Mouse (Mus musculus): ENCODE results near the gene Htra3.

Htra3 gene

GRCm38 (mm10) chr5:35679256-35680155, at the start of gene Htra3:
Htra3 (minus strand) TSS chr5:35679782.
- no peak for DNase-seq (ENCODE audit: low read depth)

GRCm38 (mm10) chr5:35728957-35729460, 49.4 kb upstream of the Htra3 start:
- DNase-seq (ENCODE audit: low read depth), result no peak

DNA sequence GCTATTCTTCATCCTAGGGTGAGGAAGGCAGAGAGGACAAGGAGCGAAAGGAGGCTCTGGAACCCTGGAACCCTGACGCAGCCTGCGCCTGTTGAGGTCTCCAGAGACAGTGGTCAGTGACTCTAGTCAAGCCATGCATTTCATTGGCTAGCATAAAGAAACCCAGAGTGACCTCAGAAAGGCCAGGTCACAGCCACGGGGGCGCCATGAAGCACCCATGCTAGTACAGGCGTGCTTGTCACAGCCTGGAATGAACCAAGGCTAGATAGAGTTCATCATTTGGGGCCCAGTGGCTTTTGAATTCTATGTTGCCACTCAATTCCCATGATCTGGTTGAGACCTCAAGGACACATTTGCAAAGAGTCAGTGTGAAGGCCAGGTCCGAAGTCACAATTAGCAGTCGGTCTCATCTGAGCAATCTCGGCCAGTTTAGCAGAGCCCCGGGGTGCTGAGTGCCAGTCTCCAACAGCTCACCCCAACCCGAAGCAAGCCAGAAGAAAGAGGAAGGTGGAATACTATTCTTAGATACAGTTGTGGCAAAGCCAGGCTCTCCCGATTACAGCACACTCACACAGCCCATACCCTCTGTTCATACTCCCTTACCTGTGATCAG, 48.9 kb upstream of the Htra3 start:
- DNase-seq (ENCODE audit: low read depth), result no peak

DNA sequence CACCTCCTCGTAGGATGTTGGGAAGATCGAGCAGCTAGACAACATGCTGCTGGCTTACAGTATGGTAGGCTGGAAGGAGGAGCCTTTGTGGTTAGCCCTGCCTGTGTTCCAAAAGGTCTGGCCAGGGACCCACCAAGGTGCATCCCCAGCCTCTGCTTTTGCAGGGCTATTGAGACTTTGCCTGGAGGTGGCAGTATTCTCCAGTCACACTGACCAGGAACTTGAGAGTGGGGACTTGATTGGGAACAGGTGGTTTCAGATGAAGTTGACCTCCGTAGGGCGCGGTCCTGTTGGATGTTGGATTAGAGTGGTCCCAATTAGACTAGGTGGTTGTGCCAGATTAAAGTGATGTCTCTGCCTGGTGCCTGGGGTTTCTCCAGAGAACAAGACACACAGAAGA, 47.9 kb upstream of the Htra3 start:
- DNase-seq (ENCODE audit: low read depth), result no peak

- DNase-seq (ENCODE audit: low read depth), result no peak
Measured at GRCm38 (mm10) chr5:35725840-35726239, 46.3 kb upstream of the Htra3 start.

DNA sequence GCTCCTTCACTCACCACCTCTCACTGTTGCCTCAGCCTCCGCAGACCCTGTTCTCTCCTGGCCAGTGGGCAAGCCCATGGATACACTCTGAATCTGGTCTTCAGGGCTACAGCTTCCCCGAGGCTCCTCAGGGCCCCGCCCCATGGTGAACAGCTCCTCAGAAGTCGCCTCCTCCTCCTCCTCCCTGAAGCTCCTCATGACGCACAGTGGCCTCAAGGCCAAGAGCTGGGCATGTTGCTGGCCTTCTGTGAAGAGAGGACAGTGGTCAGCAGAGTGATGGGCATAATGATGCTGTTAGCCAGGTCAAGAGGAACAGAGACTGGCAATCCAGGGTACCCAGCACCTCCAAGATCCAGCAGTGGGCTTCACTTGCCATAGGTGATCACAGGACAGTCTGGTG, 44.3 kb upstream of the Htra3 start:
- DNase-seq (ENCODE audit: low read depth), result no peak

GRCm38 (mm10) chr5:35722654-35723053, 43.1 kb upstream of the Htra3 start:
- DNase-seq (ENCODE audit: low read depth), result no peak

- no peak for DNase-seq (ENCODE audit: low read depth)
Measured at GRCm38 (mm10) chr5:35721933-35722332, 42.4 kb upstream of the Htra3 start.

DNA sequence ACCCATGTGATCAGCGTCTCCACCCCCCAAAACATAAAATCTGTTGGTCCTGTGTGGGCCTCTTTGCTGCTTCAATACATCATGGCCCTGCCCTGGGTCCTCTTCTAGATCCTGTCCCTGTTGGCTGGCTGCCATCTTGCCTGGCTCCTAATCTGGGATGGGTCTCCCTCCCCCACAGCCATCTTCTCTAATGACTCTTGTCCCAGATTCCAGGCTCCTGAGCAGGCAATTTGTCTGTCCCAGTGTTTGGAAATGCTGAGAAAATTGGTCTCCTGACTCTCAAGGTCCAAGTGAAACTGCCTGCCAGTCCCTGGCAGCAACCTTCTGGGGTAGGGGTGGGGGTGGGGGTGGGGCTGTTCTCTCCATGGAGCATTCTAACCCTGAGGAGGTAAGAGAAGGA, 40.3 kb upstream of the Htra3 start:
- DNase-seq (ENCODE audit: low read depth), result no peak

GRCm38 (mm10) chr5:35719343-35719742, 39.8 kb upstream of the Htra3 start:
- DNase-seq (ENCODE audit: low read depth), result no peak

GRCm38 (mm10) chr5:35718817-35719216, 39.2 kb upstream of the Htra3 start:
- DNase-seq (ENCODE audit: low read depth), result no peak

DNA sequence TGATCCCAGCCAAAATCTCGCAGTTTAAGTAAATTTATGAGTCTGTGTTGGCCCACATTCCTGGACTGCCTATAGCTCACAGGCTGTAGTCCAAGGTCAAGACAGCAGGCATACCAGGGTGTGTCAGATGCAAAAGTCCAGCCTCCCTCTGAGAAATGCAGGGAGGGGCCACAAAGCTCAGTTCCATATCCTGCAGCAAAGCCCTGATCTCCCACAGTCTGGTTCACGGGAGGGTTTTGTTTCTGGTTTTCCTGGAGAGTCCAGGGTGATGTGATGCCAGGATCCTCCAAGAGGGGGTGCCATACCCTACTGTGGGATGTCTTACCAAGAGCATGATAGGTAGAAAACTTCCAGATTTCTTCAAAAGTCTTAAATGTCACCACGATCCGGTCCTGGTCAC, 38.4 kb upstream of the Htra3 start:
- no peak for DNase-seq (ENCODE audit: low read depth)

- DNase-seq (ENCODE audit: low read depth), result no peak
Measured at GRCm38 (mm10) chr5:35717455-35717854, 37.9 kb upstream of the Htra3 start.

- DNase-seq (ENCODE audit: low read depth), result peak; percentile 59
Measured at GRCm38 (mm10) chr5:35713649-35714354, 34.2 kb upstream of the Htra3 start.

GRCm38 (mm10) chr5:35712517-35712916, 32.9 kb upstream of the Htra3 start:
- DNase-seq (ENCODE audit: low read depth), result no peak

- no peak for DNase-seq (ENCODE audit: low read depth)
Measured at GRCm38 (mm10) chr5:35710931-35711330, 31.3 kb upstream of the Htra3 start.

GRCm38 (mm10) chr5:35710481-35710880, 30.9 kb upstream of the Htra3 start:
- no peak for DNase-seq (ENCODE audit: low read depth)

GRCm38 (mm10) chr5:35705411-35705810, 25.8 kb upstream of the Htra3 start:
- DNase-seq (ENCODE audit: low read depth), result no peak

DNA sequence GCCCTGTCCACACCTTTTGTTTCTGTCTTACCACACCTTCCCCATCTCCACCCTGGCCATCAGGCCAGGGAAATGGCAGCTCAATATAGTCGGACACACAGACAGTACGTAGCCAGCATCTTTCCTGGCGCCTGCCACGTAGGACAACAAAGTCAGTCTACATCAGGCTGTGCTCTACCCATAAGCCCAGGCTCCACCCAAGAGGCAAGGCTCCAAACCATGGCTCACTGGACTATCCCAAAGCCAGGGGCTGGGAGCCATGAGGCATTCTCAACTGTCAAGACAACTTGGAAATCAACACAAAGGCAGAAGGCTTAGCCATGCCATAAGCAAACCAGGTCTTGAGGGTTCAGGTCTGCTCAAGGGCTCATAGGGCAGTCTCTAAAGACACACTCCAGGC, 24.2 kb upstream of the Htra3 start:
- no peak for DNase-seq (ENCODE audit: low read depth)

DNA sequence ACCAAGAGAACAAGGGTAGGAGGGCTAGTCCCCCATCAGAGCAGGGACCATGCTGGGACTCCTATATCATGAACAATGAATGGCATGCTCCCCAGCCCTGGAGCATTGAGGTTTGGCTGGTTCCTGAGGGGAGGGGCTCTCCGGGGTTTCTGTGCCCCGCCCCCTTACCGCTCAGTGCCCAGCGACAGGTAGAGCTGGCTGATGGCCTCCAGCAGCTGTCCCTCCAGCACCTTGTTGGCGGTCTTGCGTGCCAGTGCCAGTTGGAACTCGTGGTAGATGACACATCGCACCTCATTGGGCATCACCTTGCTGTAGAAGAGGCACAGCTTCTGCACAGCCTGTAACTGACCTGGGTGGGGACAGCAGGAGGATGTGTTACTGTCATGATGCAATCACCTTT, 23.6 kb upstream of the Htra3 start:
- no peak for DNase-seq (ENCODE audit: low read depth)

DNA sequence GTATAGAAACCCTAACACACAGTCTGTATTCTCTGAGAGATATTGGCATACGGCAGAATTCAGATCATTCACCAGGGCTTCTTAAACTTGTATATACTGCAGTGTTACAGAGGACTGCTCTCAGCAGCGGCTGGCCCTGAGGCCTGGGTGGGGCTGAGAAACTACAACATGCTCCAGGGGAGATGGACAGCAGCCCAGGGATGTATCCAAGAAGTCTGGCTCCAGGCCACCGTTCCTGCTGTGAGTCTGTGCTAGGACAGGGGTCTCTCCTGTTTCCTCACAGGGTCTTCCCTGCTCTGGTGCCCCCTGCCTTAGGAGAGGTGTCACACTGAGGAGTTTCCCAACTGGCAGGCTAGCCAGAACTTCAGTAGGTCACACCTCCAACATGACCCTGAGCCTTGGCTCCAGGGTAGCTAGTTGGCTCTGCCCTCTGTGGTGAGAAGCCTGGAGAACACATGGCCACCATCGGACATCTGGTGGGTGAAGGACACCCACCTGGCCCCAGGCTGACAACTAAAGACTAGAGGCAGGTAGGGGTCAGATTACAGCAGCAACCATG, 23.1 kb upstream of the Htra3 start:
- DNase-seq (ENCODE audit: low read depth), result no peak

- no peak for DNase-seq (ENCODE audit: low read depth)
Measured at GRCm38 (mm10) chr5:35701042-35701441, 21.5 kb upstream of the Htra3 start.
